Mouse (Mus musculus) skeletal muscle tissue, postnatal 0 days (tissue): ENCODE data around the gene Shisa4. TPM values are rescaled to one million over a fixed set of nuclear protein-coding genes. Genes with fewer than 3 reads are reported as not detected.

Experiments used
- polyA plus RNA-seq: library from polyadenylated mRNA; unstranded; fragments of >200 nt; fragmentation: Nextera tagmentation; extraction: Ambion mirVana; gene quantifications from 2 replicates; pipeline ENCODE4 v1.2.1, GENCODE M21; 2015

Shisa4 gene
- polyA plus RNA-seq: 117 and 123 TPM in 2 replicates

GRCm38 (mm10) chr1:135374868-135375581, at the start of gene Shisa4:
Gene Shisa4 (minus strand): TSS chr1:135375237.

GRCm38 (mm10) chr1:135324571-135324970, 50.5 kb downstream of the Shisa4 start, which contains the start of gene Lmod1:
Gene Lmod1 (plus strand): TSS chr1:135324807.

Other genes with a start within 250 kb of the Shisa4 start
- gene Ptpn7, start 242.5 kb downstream of the Shisa4 start, polyA plus RNA-seq: 0.91 and 1.4 TPM in 2 replicates
- 35.1 and 38.0 TPM in 2 replicates for gene Arl8a, start 228.4 kb downstream of the Shisa4 start, polyA plus RNA-seq
- 0.59 and 0.60 TPM in 2 replicates for gene Gpr37l1, start 207.6 kb downstream of the Shisa4 start, polyA plus RNA-seq
- 0.91 and 1.3 TPM in 2 replicates for gene Elf3, start 116.7 kb downstream of the Shisa4 start, polyA plus RNA-seq
- 26.4 and 35.2 TPM in 2 replicates for gene Rnpep, start 91.2 kb downstream of the Shisa4 start, polyA plus RNA-seq
- gene Timm17a, start 61.5 kb downstream of the Shisa4 start, polyA plus RNA-seq: 326 and 337 TPM in 2 replicates
- 1.4 and 2.2 TPM in 2 replicates for gene Lmod1, start 50.4 kb downstream of the Shisa4 start, polyA plus RNA-seq
- gene Ipo9, start 55.3 kb upstream of the Shisa4 start, polyA plus RNA-seq: 29.1 and 34.0 TPM in 2 replicates
- gene Nav1, start 232.1 kb upstream of the Shisa4 start, polyA plus RNA-seq: 3.9 TPM in 2 replicates